Mouse (Mus musculus) myocyte (in vitro differentiated cells): ENCODE measurements at regions not wholly inside any gene's neighbourhood (a gene's known extent, or its start where the extent isn't known, plus 50 kb on each side); places are given as distances from the start of the nearest gene placed in this dataset.

Experiments used
- POLR2A ChIP-seq: IDR thresholded peaks from one replicate; pipeline ENCODE4 v1.6.1; 2011; ENCODE audit warnings: low read depth, mild to moderate bottlenecking, control low read depth, moderate library complexity; ENCODE audit not compliant: insufficient read length
- USF1 ChIP-seq: IDR thresholded peaks from one replicate; pipeline ENCODE4 v1.6.1; 2011; ENCODE audit warnings: low read depth, mild to moderate bottlenecking, control low read depth, moderate library complexity

DNA sequence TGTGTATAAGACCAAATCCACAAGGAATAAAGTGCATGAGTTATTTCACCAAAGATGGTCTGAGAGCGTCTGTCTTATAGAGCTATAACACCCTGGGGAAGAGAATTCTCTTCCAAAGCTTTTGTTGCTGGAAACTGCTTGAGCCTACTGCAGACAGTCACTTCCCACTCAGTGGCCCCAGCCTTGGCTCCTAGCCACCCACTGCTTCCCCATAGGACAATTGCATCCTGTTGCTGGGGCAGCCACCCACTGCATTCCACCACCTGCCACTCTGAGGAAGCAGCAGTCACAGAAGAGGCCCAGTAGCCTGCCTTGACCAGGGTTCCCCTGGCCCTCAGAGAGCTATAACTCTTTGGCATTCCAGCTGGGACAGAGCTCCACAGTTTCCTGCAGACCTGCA is 409.3 kb downstream of the Tox3 start:
- TF ChIP-seq USF1 (no peak), POLR2A (no peak)
